15 mouse cellular contexts compared by ENCODE assay signal in the genomic region with DNA sequence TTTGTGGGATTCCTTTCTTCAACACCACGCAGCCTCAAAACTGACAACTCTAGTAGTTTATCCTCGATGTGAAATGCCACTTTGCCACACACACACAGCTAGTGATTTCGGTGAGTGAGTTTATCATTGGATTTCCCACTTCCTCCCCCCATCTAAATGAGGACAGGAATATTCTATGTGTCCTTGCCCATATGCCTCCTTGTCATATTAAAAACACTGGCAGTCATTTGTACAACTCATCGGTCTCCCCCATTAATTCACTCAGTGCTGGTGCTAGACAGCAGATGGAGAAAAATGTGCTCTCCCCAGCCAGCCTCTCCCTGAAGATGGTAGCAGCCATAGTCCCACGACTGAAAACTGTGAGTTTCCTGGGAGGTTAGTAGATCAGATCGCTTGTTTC.
"Had no signal": no experiment of that assay in that cellular context is flagged by ENCODE, and none has a peak within 500 bp of the region (broad histone marks: within the 10 kb centered on the region; RNA-seq: fewer than 3 reads in every experiment).

No protein-coding gene starts in this region.

- H3K4me3 ChIP-seq: limb, embryonic 13.5 days; midbrain, embryonic 10.5 days; myocyte; neural tube, embryonic 15.5 days had no signal

- H3K36me3 ChIP-seq: limb, embryonic 13.5 days; midbrain, embryonic 10.5 days; neural tube, embryonic 15.5 days had no signal

- H3K27me3 ChIP-seq: limb, embryonic 13.5 days; neural tube, embryonic 15.5 days had no signal

- H3K4me1 ChIP-seq: midbrain, embryonic 10.5 days; neural tube, embryonic 15.5 days had no signal

- H3K9ac ChIP-seq: limb, embryonic 13.5 days; liver, embryonic 14.5 days; neural tube, embryonic 15.5 days had no signal

- H3K27ac ChIP-seq: limb, embryonic 13.5 days; liver, embryonic 14.5 days; midbrain, embryonic 10.5 days; neural tube, embryonic 15.5 days; stomach, postnatal 0 days had no signal

- DNase-seq: kidney, postnatal 10 days; kidney, postnatal 4 days; left cerebral cortex, postnatal 4 days; lung, adult 18-20 months; lung, postnatal 4 days; midbrain, embryonic 14.5 days; right cerebral cortex, adult 18-20 months; right cerebral cortex, postnatal 25 days; thymus, postnatal 14 days had no signal

- H3K9me3 ChIP-seq: limb, embryonic 13.5 days; midbrain, embryonic 10.5 days; neural tube, embryonic 15.5 days had no signal

- H3K4me2 ChIP-seq: limb, embryonic 13.5 days; neural tube, embryonic 15.5 days had no signal
